Mouse (Mus musculus) MN1 (cell line): Measurements from ENCODE around the gene A1bg.

Experiments
- DNase-seq: peaks from one replicate; pipeline ENCODE4 v3.0.0-alpha.2; 2016; ENCODE audit warnings: low spot score

A1bg gene

GRCm38 (mm10) chr15:60922912-60923311, at the start of gene A1bg:
TSS of gene A1bg (minus strand) at chr15:60923012.
- DNase-seq: no peak

- DNase-seq: no peak
These were observed 45.7 kb upstream of the A1bg start for GRCm38 (mm10) chr15:60968549-60968861.

- no peak for DNase-seq
These were observed 45.2 kb upstream of the A1bg start for GRCm38 (mm10) chr15:60967841-60968548.

- DNase-seq: no peak
These were observed 2.9 kb upstream of the A1bg start for GRCm38 (mm10) chr15:60925686-60926085.

GRCm38 (mm10) chr15:60903763-60904697, 18.8 kb downstream of the A1bg start:
- no peak for DNase-seq

GRCm38 (mm10) chr15:60898187-60898965, 24.4 kb downstream of the A1bg start:
- no peak for DNase-seq

- no peak for DNase-seq
These were observed 26.8 kb downstream of the A1bg start for GRCm38 (mm10) chr15:60896040-60896439.

GRCm38 (mm10) chr15:60892976-60893463, 29.8 kb downstream of the A1bg start:
- no peak for DNase-seq

- DNase-seq: no peak
These were observed 34.1 kb downstream of the A1bg start for GRCm38 (mm10) chr15:60888724-60889123.

- no peak for DNase-seq
These were observed 47.1 kb downstream of the A1bg start for GRCm38 (mm10) chr15:60875721-60876120.

- DNase-seq: no peak
These were observed 60.4 kb downstream of the A1bg start for GRCm38 (mm10) chr15:60862417-60862816.

- DNase-seq: no peak
These were observed 67.7 kb downstream of the A1bg start for GRCm38 (mm10) chr15:60855112-60855511.

- DNase-seq: no peak
These were observed 68.7 kb downstream of the A1bg start for GRCm38 (mm10) chr15:60854151-60854550.

GRCm38 (mm10) chr15:60853231-60853999, 69.4 kb downstream of the A1bg start, which contains the start of gene Fam84b:
TSS of gene Fam84b (minus strand) at chr15:60853778.
- DNase-seq: no peak

GRCm38 (mm10) chr15:60848630-60849029, 74.2 kb downstream of the A1bg start:
- DNase-seq: no peak
